Mouse (Mus musculus) limb, embryonic 11.5 days (tissue): ENCODE measurements at regions not wholly inside any gene's neighbourhood (a gene's known extent, or its start where the extent isn't known, plus 50 kb on each side); places are given as distances from the start of the nearest gene placed in this dataset.

Source experiments
- ATAC-seq: fragments of 200-750 bp; cut with Nextera tagmentation; 2 replicates; pipeline ENCODE4 v1.8.0; 2017; ENCODE audit warnings: low read depth; ENCODE audit not compliant: insufficient number of reproducible peaks, low FRiP score, low TSS enrichment
- DNase-seq: peaks from one replicate; pipeline ENCODE4 v3.0.0-alpha.2; 2015; ENCODE audit warnings: low spot score
- H3K27ac ChIP-seq: fragments of 300-500 bp; sonication (generic); replicated peaks from 2 replicates; pipeline ENCODE4 v1.5.1; 2014; ENCODE audit warnings: low read depth, mild to moderate bottlenecking, low read length
- H3K27me3 ChIP-seq: fragments of 300-500 bp; sonication (generic); 2 replicates; pipeline ENCODE4 v1.6.1; 2014; ENCODE audit warnings: mild to moderate bottlenecking, low read length, mixed read lengths; ENCODE audit not compliant: control insufficient read depth, insufficient read depth
- H3K36me3 ChIP-seq: fragments of 300-500 bp; sonication (generic); 2 replicates; pipeline ENCODE4 v1.6.1; 2014; ENCODE audit warnings: mild to moderate bottlenecking, low read length, moderate library complexity, mixed read lengths; ENCODE audit not compliant: control insufficient read depth, insufficient read depth
- H3K4me1 ChIP-seq: fragments of 300-500 bp; sonication (generic); 2 replicates; pipeline ENCODE4 v1.6.1; 2014; ENCODE audit warnings: low read length, mixed read lengths; ENCODE audit not compliant: control insufficient read depth, insufficient read depth
- H3K4me2 ChIP-seq: fragments of 300-500 bp; sonication (generic); 2 replicates; pipeline ENCODE4 v1.6.1; 2014; ENCODE audit warnings: low read depth, mild to moderate bottlenecking, moderate library complexity; ENCODE audit not compliant: severe bottlenecking
- H3K4me3 ChIP-seq: fragments of 300-500 bp; sonication (generic); 2 replicates; pipeline ENCODE4 v1.5.1; 2014; ENCODE audit warnings: low read depth, low read length
- H3K9ac ChIP-seq: fragments of 300-500 bp; sonication (generic); 2 replicates; pipeline ENCODE4 v1.6.1; 2014; ENCODE audit warnings: mild to moderate bottlenecking, low read length
- H3K9me3 ChIP-seq: fragments of 300-500 bp; sonication (generic); 2 replicates; pipeline ENCODE4 v1.6.1; 2016; ENCODE audit warnings: low read length; ENCODE audit not compliant: control insufficient read depth
- WGBS: fragments of 180-500 bp; shearing (Covaris S2); extraction: QIAGEN DNeasy Blood & Tissue Kit; methylation state at CpG from one replicate; pipeline ENCODE4 v1.1.7; 2014; 5-methylcytosine and 5-hydroxymethylcytosine counted together

DNA sequence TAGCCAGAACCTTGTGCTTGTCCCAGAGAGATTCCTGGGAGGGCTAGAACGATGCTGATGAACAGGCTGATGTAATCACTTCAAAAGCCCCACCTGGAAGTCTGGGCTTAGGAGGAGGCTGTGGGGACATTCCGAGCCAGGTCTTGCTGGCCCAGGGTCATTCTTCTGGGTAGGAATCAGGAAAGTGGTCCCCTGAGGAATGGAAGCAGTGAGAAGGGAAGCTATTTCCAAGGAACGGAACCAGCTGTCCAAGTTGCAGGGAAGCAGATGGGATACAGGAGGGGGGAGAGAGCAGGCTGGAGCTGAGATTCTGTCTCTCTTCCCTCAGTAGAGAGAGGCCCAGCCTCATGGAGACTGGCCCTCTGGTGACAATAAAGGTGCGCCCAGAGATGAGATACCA is 243.9 kb downstream of the Tcf7l2 start:
- Histone ChIP-seq H3K9ac (no peak overlapping the region), H3K4me3 (no peak overlapping the region), H3K27ac (no peak overlapping the region), H3K9me3 (no peaks in the 10 kb centered on the region), H3K27me3 (no peaks in the 10 kb centered on the region), H3K36me3 (no peaks in the 10 kb centered on the region), H3K4me1 (no peaks in the 10 kb centered on the region), H3K4me2 (no peak overlapping the region)
- 61% methylated on average over 4 of the region's 4 CpGs for WGBS
- ATAC-seq, result no peak
- no peak for DNase-seq

DNA sequence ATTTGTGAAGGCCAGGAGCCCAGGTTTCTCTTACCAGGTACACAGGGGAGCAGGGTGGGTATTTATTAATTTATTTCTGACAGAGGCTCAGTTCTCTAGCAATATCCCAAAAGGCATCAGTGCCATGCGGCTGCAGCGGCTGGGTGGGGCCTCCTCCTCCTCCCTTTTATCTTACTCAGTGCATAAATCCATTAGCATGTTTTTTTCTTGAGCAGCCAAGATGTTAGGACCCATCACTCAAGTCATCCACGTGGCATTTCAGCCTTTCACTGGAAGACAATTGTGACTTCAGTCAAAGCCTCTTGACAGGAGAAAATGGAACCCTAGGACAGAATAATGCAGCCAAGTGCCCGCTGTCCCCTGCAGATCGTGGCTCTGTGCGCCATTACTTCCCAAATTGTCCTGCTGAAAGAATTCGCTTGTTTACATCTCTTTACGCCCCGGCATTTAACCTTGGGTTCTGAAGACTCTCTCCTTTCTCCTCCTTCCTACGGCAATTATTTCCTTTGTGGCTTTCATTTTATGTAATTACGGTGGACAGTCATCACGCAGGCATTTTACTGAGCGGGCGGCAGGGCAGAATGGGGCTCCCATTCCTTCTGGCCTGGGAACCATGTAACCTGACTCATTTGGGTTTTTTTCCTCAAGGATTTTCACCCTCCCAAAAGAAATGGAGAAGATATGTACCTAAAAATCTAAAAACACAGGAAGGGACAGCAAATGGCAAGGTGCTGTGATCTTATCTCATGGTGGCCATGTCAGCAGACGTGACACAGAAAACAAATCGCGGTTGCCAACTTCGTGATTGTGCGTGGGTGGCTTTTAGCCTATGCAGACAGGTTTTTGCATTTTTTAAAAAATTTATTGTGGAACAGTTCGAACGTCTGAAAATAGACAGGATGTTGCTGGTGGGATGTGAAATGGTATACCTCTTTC is 250.4 kb downstream of the Tcf7l2 start:
- H3K4me2 ChIP-seq, result no peak overlapping the region
- DNase-seq, result no peak
- H3K4me3 ChIP-seq, result no peak overlapping the region
- no peak for ATAC-seq
- no peak overlapping the region for H3K27ac ChIP-seq
- no peaks in the 10 kb centered on the region for H3K4me1 ChIP-seq
- 73% methylated on average over 21 of the region's 21 CpGs for WGBS
- no peaks in the 10 kb centered on the region for H3K9me3 ChIP-seq
- no peaks in the 10 kb centered on the region for H3K27me3 ChIP-seq
- no peak overlapping the region for H3K9ac ChIP-seq
- H3K36me3 ChIP-seq, result no peaks in the 10 kb centered on the region

DNA sequence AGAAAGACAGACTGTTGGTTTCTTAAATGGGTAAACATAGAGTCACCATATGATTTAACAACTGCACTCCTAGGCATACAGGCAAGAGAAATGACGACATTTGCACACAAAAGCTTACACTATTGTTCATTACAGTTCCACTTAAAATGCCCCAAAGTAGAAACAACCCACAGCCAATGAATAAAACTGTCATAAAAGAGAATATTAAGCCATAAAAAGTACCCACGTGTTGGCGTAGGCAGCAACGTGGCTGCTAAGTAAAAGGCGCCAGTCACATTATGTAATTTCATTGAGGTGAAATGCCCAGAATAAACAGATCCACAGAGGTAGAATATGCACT is 251.1 kb downstream of the Tcf7l2 start:
- Histone ChIP-seq H3K4me3 (no peak overlapping the region), H3K9me3 (no peaks in the 10 kb centered on the region), H3K36me3 (no peaks in the 10 kb centered on the region), H3K27ac (no peak overlapping the region), H3K9ac (no peak overlapping the region), H3K27me3 (no peaks in the 10 kb centered on the region), H3K4me2 (no peak overlapping the region), H3K4me1 (no peaks in the 10 kb centered on the region)
- 82% methylated on average over 5 of the region's 5 CpGs for WGBS
- ATAC-seq, result no peak
- DNase-seq, result no peak

DNA sequence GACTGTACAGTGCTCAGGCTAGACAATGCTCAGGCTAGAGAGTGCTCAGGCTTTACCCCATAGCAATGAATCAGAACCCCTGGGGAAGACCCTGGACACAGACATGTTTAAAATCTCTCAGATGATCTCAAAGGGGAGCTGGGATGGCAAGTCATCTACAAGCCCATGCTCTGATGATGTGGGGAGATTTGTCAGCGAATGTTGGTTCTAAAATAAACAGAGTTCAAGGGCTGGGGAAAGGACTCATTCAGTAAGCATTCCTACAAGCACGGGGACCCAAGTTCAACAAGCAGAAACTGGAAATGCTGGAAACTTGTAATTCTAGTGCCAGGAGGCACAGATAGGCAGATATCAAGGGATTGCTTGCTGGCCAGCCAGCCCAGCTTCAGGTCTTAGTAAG is 254.1 kb downstream of the Tcf7l2 start:
- H3K9me3 ChIP-seq, result no peaks in the 10 kb centered on the region
- H3K4me2 ChIP-seq, result no peak overlapping the region
- peaks cover 4% of the 10 kb centered on the region; the same call in 1 of the 2 replicates for H3K4me1 ChIP-seq
- no peaks in the 10 kb centered on the region for H3K27me3 ChIP-seq
- H3K9ac ChIP-seq, result no peak overlapping the region
- DNase-seq, result no peak
- WGBS, result 83% methylated on average over 2 of the region's 2 CpGs
- H3K27ac ChIP-seq, result no peak overlapping the region
- no peaks in the 10 kb centered on the region for H3K36me3 ChIP-seq
- no peak for ATAC-seq
- H3K4me3 ChIP-seq, result no peak overlapping the region

DNA sequence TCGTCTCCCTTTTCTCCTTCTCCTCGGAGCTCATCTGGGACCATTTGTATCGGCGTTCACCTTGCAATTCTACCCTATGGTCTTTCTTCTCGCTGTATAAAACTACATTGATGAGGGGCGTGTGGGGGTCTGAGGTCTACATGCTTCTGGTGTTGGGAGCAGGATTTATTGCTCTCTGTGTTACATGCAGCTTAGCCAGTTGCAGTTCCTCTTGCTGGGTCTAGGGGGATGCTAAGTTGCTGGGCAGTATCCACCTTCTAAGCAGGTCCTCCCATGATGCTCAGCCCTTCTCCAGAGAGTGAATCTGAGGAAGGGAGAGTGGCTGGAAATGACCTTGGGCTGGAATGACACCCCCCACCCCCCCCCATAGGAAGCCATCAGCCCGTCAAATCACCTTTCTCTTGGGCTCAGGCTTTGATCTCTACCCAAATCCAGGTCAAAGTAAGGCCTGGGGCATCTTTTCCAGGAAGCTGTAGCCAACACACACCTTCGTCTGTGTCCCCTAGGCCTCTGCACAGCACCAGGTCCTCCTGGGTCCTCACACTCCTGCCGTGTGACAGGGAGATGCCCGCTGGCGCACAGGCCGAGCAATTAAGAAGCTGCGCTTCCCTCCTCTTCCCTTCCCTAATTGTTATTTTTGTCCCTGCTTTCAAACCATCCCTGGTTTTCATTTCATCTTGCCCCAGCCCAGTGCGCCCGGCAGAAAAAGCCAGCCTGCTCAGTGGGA is 257.0 kb downstream of the Tcf7l2 start:
- H3K27me3 ChIP-seq, result no peaks in the 10 kb centered on the region
- no peak overlapping the region for H3K27ac ChIP-seq
- no peaks in the 10 kb centered on the region for H3K9me3 ChIP-seq
- DNase-seq, result no peak
- no peak overlapping the region for H3K9ac ChIP-seq
- H3K4me2 ChIP-seq, result no peak overlapping the region
- 58% methylated on average over 15 of the region's 15 CpGs for WGBS
- no peaks in the 10 kb centered on the region for H3K36me3 ChIP-seq
- ATAC-seq, result no peak
- H3K4me3 ChIP-seq, result no peak overlapping the region
- H3K4me1 ChIP-seq, result peaks cover 4% of the 10 kb centered on the region; the same call in 1 of the 2 replicates

DNA sequence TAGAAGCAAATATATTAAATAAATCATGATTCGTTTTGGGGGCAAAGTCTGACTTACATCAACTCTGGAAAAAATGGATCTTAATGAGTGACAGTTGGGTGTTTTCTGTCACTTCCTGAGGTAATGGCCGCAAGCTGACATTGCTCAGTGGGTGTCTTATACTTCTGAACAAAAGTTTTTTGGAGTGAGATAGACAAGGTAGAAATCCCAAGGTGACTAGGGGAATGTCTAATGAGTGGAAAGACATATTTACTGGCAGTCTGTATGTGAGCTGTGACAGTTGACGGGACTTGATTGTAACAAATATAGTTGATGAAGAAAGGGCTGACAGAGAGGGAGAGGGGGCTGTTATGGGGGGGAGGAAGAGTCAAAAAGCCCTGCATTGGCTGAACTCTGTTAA is 257.8 kb downstream of the Tcf7l2 start:
- H3K27me3 ChIP-seq, result no peaks in the 10 kb centered on the region
- no peak overlapping the region for H3K4me2 ChIP-seq
- ATAC-seq (no peak), DNase-seq (no peak)
- no peaks in the 10 kb centered on the region for H3K9me3 ChIP-seq
- H3K9ac ChIP-seq, result no peak overlapping the region
- WGBS, result 62% methylated on average over 3 of the region's 3 CpGs
- peaks cover 4% of the 10 kb centered on the region; the same call in 1 of the 2 replicates for H3K4me1 ChIP-seq
- H3K27ac ChIP-seq, result no peak overlapping the region
- no peak overlapping the region for H3K4me3 ChIP-seq
- H3K36me3 ChIP-seq, result no peaks in the 10 kb centered on the region

DNA sequence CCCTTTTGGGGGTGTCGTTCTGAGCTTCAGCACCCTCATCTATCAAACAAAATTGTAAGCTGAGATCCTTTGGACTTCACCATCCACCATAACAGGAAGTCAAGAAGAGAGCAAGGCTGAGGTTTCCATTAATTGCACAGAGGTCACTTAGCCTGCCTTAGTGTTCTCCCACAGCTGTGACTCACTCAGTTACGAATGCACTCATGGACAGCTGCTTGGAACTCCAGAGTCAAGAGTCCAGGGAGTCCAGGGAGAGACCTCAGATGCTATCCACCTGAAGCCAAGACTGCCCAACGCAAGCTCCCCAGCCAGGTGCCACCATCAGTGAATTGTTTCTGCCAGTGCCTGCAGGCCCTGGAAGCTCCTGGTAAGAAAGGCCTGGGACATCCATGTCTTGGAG is 259.8 kb downstream of the Tcf7l2 start:
- ATAC-seq (no peak), DNase-seq (no peak)
- Histone ChIP-seq H3K4me2 (no peak overlapping the region), H3K9ac (no peak overlapping the region), H3K4me3 (no peak overlapping the region), H3K27me3 (no peaks in the 10 kb centered on the region), H3K9me3 (no peaks in the 10 kb centered on the region), H3K27ac (no peak overlapping the region), H3K4me1 (peaks cover 4% of the 10 kb centered on the region; the same call in 1 of the 2 replicates), H3K36me3 (no peaks in the 10 kb centered on the region)
- WGBS, result 90% methylated on average over 3 of the region's 3 CpGs

DNA sequence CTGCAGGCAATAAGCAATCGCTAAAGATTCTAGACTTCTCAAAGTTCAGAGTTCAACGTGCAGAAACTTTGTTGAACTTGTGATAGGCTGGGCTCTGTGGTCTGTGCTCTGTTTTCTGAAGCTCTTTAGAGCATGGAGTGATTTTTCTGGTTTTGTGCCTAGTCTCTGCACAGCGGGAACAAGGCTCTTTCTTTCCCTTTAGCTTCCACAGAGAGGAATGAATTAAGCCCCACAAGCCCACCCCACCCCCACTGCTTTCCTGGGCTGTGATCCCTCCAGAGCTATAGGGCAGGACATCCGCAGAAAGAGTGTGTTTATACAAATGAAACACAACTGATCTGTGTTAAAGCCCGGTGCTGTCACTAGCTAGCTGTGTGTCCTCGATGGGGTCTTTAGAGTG is 264.3 kb downstream of the Tcf7l2 start:
- no peak overlapping the region for H3K4me2 ChIP-seq
- peaks cover 2% of the 10 kb centered on the region; the same call in 1 of the 2 replicates for H3K9me3 ChIP-seq
- WGBS, result 65% methylated on average over 6 of the region's 6 CpGs
- no peak for DNase-seq
- no peak for ATAC-seq
- no peak overlapping the region for H3K9ac ChIP-seq
- H3K4me3 ChIP-seq, result no peak overlapping the region
- H3K27me3 ChIP-seq, result no peaks in the 10 kb centered on the region
- no peaks in the 10 kb centered on the region for H3K4me1 ChIP-seq
- no peak overlapping the region for H3K27ac ChIP-seq
- no peaks in the 10 kb centered on the region for H3K36me3 ChIP-seq
